Mouse (Mus musculus): ENCODE measurements around the gene Prdx1. TPM values are rescaled to one million over a fixed set of nuclear protein-coding genes. Genes with fewer than 3 reads are reported as not detected.
"Not testable (repeated sequence)": the region's sequence is repeated elsewhere in the genome, so short reads cannot be mapped to it uniquely, and the experiment has no call there.

The Prdx1 gene
- total RNA-seq (2021): 100 to 1,000 TPM; 246 to 251 TPM
- long read RNA-seq, experiment 1, transcript Prdx1-204 (6 exons, 2,294 nt): major isoform, 563 of 574 reads
- long read RNA-seq, experiment 1, partial matches to known transcripts: 0 of 574 reads
- long read RNA-seq, experiment 1, other reads (novel, unspliced or antisense): 8 of 574 reads
- long read RNA-seq, experiment 2, transcript Prdx1-204 (6 exons, 2,294 nt): major isoform, 396 of 407 reads
- long read RNA-seq, experiment 2, partial matches to known transcripts: 1 of 407 reads
- long read RNA-seq, experiment 2, other reads (novel, unspliced or antisense): 8 of 407 reads

GRCm38 (mm10) chr4:116685402-116686061 lies at the start of gene Prdx1:
Gene Prdx1 (plus strand): TSS chr4:116685544.
- DNase-seq (ENCODE audit: low spot score in 2 of 2): peak; percentile 97 to 98

- no peak for DNase-seq (ENCODE audit: low spot score in 2 of 2)
Measured at GRCm38 (mm10) chr4:116638821-116639220, 46.5 kb upstream of the Prdx1 start.

- DNase-seq (ENCODE audit: low spot score in 2 of 2): no peak
Measured at GRCm38 (mm10) chr4:116642071-116642470, 43.3 kb upstream of the Prdx1 start.

GRCm38 (mm10) chr4:116644326-116644725 lies 41.0 kb upstream of the Prdx1 start:
- DNase-seq (ENCODE audit: low spot score in 2 of 2): no peak

GRCm38 (mm10) chr4:116645624-116646023 lies 39.7 kb upstream of the Prdx1 start:
- DNase-seq (ENCODE audit: low spot score in 2 of 2): no peak

GRCm38 (mm10) chr4:116649411-116649810 lies 35.9 kb upstream of the Prdx1 start:
- DNase-seq (ENCODE audit: low spot score in 2 of 2): no peak

- DNase-seq (ENCODE audit: low spot score in 2 of 2): no peak
Measured at GRCm38 (mm10) chr4:116650365-116650764, 35.0 kb upstream of the Prdx1 start.

- peak; percentile 76 to 93 for DNase-seq (ENCODE audit: low spot score in 2 of 2)
Measured at GRCm38 (mm10) chr4:116650924-116651796, 34.2 kb upstream of the Prdx1 start, which contains the start of gene Akr1a1. Gene Akr1a1 (minus strand): TSS chr4:116651680.

- DNase-seq (ENCODE audit: low spot score in 2 of 2): no peak
Measured at GRCm38 (mm10) chr4:116651797-116652135, 33.6 kb upstream of the Prdx1 start.

- DNase-seq (ENCODE audit: low spot score in 2 of 2): no peak
Measured at GRCm38 (mm10) chr4:116653228-116653627, 32.1 kb upstream of the Prdx1 start.

- no peak for DNase-seq (ENCODE audit: low spot score in 2 of 2)
Measured at GRCm38 (mm10) chr4:116655100-116655499, 30.2 kb upstream of the Prdx1 start.

- no peak for DNase-seq (ENCODE audit: low spot score in 2 of 2)
Measured at GRCm38 (mm10) chr4:116655658-116656057, 29.7 kb upstream of the Prdx1 start.

- DNase-seq (ENCODE audit: low spot score in 2 of 2): no peak
Measured at GRCm38 (mm10) chr4:116657971-116658370, 27.4 kb upstream of the Prdx1 start.

GRCm38 (mm10) chr4:116659474-116659873 lies 25.9 kb upstream of the Prdx1 start:
- DNase-seq (ENCODE audit: low spot score in 2 of 2): no peak

GRCm38 (mm10) chr4:116659916-116660315 lies 25.4 kb upstream of the Prdx1 start:
- not testable (repeated sequence) for DNase-seq (ENCODE audit: low spot score in 2 of 2)

- DNase-seq (ENCODE audit: low spot score in 2 of 2): no peak
Measured at GRCm38 (mm10) chr4:116660829-116661228, 24.5 kb upstream of the Prdx1 start.

GRCm38 (mm10) chr4:116661998-116662397 lies 23.3 kb upstream of the Prdx1 start:
- no peak for DNase-seq (ENCODE audit: low spot score in 2 of 2)

GRCm38 (mm10) chr4:116666625-116667024 lies 18.7 kb upstream of the Prdx1 start:
- no peak for DNase-seq (ENCODE audit: low spot score in 2 of 2)

GRCm38 (mm10) chr4:116668145-116668544 lies 17.2 kb upstream of the Prdx1 start:
- DNase-seq (ENCODE audit: low spot score in 2 of 2): no peak

GRCm38 (mm10) chr4:116669291-116669690 lies 16.1 kb upstream of the Prdx1 start:
- no peak for DNase-seq (ENCODE audit: low spot score in 2 of 2)

GRCm38 (mm10) chr4:116672785-116673184 lies 12.6 kb upstream of the Prdx1 start:
- DNase-seq (ENCODE audit: low spot score in 2 of 2): no peak

- not testable (repeated sequence) for DNase-seq (ENCODE audit: low spot score in 2 of 2)
Measured at GRCm38 (mm10) chr4:116674761-116675160, 10.6 kb upstream of the Prdx1 start.
